Mouse (Mus musculus) cerebellum, adult 2 months (tissue): Measurements from ENCODE around the gene Arhgap15.

Experiments used
- CTCF ChIP-seq: fragments of 200-500 bp; IDR thresholded peaks from 2 replicates; pipeline ENCODE4 v1.5.1; 2011; ENCODE audit warnings: low read depth, mild to moderate bottlenecking, control low read depth, low read length, moderate library complexity, borderline replicate concordance; ENCODE audit not compliant: insufficient read depth
- POLR2A ChIP-seq: fragments of 200-500 bp; IDR thresholded peaks from 2 replicates; pipeline ENCODE4 v1.6.1; 2011; ENCODE audit warnings: low read length, control low read depth, borderline replicate concordance; ENCODE audit not compliant: insufficient read depth

GRCm38 (mm10) chr2:44111276-44111675 lies 362.7 kb downstream of the Arhgap15 start:
- no peak for TF ChIP-seq POLR2A
- no peak for TF ChIP-seq CTCF
